Mouse (Mus musculus) embryo, embryonic 10.5 days (tissue): ENCODE measurements around the gene Naa80.
A peak's percentile ranks its signal among the peaks of the same experiment; 100 is the strongest.

ENCODE experiments used
- DNase-seq: peaks from one replicate; pipeline ENCODE4 v3.0.0-alpha.2; 2015; ENCODE audit warnings: low spot score

The Naa80 gene

GRCm38 (mm10) chr9:107596619-107597569, 18.2 kb downstream of the Naa80 start:
- DNase-seq, result no peak

GRCm38 (mm10) chr9:107598385-107598784, 19.7 kb downstream of the Naa80 start:
- DNase-seq, result no peak

GRCm38 (mm10) chr9:107599433-107599832, 20.7 kb downstream of the Naa80 start:
- no peak for DNase-seq

- no peak for DNase-seq
Measured at GRCm38 (mm10) chr9:107599842-107600241, 21.2 kb downstream of the Naa80 start.

- no peak for DNase-seq
Measured at GRCm38 (mm10) chr9:107600745-107601144, 22.1 kb downstream of the Naa80 start.

GRCm38 (mm10) chr9:107601275-107601674, 22.6 kb downstream of the Naa80 start:
- DNase-seq, result no peak

- DNase-seq, result peak; percentile 95
Measured at GRCm38 (mm10) chr9:107602068-107602648, 23.5 kb downstream of the Naa80 start.

- DNase-seq, result no peak
Measured at GRCm38 (mm10) chr9:107603251-107603650, 24.6 kb downstream of the Naa80 start.

- DNase-seq, result no peak
Measured at GRCm38 (mm10) chr9:107605041-107605661, 26.5 kb downstream of the Naa80 start.

GRCm38 (mm10) chr9:107606591-107606990, 27.9 kb downstream of the Naa80 start:
- no peak for DNase-seq

- DNase-seq, result no peak
Measured at GRCm38 (mm10) chr9:107607036-107607435, 28.3 kb downstream of the Naa80 start.

GRCm38 (mm10) chr9:107607653-107608245, 29.1 kb downstream of the Naa80 start:
- DNase-seq, result no peak

GRCm38 (mm10) chr9:107608741-107609432, 30.2 kb downstream of the Naa80 start, which contains the start of gene Sema3b:
Gene Sema3b, minus strand, starts transcription at chr9:107609229.
- no peak for DNase-seq

GRCm38 (mm10) chr9:107609433-107609830, 30.7 kb downstream of the Naa80 start:
- DNase-seq, result no peak

- no peak for DNase-seq
Measured at GRCm38 (mm10) chr9:107611456-107612190, 32.9 kb downstream of the Naa80 start.

GRCm38 (mm10) chr9:107612191-107612944, 33.7 kb downstream of the Naa80 start:
- peak; percentile 97 for DNase-seq

GRCm38 (mm10) chr9:107612945-107613569, 34.4 kb downstream of the Naa80 start:
- peak; percentile 68 for DNase-seq

- DNase-seq, result no peak
Measured at GRCm38 (mm10) chr9:107615035-107615434, 36.3 kb downstream of the Naa80 start.

GRCm38 (mm10) chr9:107617461-107617860, 38.8 kb downstream of the Naa80 start:
- no peak for DNase-seq

GRCm38 (mm10) chr9:107618098-107618497, 39.4 kb downstream of the Naa80 start:
- DNase-seq, result no peak
